Mouse (Mus musculus): Measurements from ENCODE around the gene Slc35c2. TPM values are rescaled to one million over a fixed set of nuclear protein-coding genes. Genes with fewer than 3 reads are reported as not detected.

Slc35c2 gene
- polyA plus RNA-seq, 1 experiment from 2014 or later: 38.0 TPM

DNA sequence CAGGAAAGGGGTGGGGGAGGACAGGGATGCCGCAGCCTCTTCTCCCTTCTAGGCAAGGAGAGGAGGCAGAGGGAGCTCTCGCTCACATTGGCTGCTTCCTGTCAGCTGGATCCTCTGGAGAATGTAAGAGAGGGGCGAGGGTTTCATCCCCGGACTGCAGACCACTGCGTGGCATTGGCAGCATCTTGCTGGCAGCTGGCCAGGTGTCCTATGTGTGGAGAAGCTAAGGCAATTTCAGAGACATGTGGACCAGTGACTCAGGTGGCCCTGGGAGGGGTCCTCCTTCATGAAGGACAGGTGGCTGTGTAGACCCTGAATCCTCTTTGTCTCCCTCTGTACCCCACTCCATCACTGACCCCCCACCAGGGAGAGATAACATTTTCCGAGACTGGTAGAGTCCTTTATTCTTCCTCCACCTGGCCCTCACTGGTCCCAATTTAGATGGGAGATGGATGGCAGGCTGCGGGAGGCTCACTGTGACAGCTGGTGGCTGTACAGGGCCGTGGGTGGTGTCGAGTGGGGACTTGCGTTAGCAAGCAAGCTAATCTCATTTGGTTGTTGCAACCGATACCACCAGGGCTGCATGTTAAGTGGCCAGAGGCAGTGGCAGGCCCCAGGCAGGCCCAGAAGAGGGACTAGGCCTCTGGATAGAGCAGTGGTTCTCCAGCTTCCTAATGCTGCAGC, 30.4 kb downstream of the Slc35c2 start:
- H3K4me2 ChIP-seq (ENCODE audit: low read length): no peak overlapping the region
- H3K4me3 ChIP-seq (ENCODE audit: control insufficient read depth in 1 of 2, insufficient read depth in 1 of 2, low read depth in 1 of 2, low read length in 2 of 2): no peak overlapping the region
- H3K4me1 ChIP-seq (ENCODE audit: control insufficient read depth in 2 of 2, insufficient read depth in 2 of 2, low read length in 2 of 2): no peaks in the 10 kb centered on the region
- ATAC-seq (ENCODE audit: insufficient number of reproducible peaks, insufficient read depth, low FRiP score, low read depth): no peak
- no peak overlapping the region for H3K9ac ChIP-seq (ENCODE audit: low read length)
- H3K27ac ChIP-seq (replicated peaks in 1 of 2; ENCODE audit: control insufficient read depth in 1 of 2, insufficient read depth in 1 of 2, low read depth in 2 of 2, low read length in 2 of 2): no peak overlapping the region
- no peaks in the 10 kb centered on the region for H3K9me3 ChIP-seq (ENCODE audit: control insufficient read depth, low read length)
- no peaks in the 10 kb centered on the region for H3K36me3 ChIP-seq (ENCODE audit: control insufficient read depth, insufficient read depth, low read length)
- H3K27me3 ChIP-seq (ENCODE audit: control insufficient read depth, insufficient read depth, low read length): peaks cover 70% of the 10 kb centered on the region
- WGBS: 35% methylated on average over 11 of the region's 11 CpGs

DNA sequence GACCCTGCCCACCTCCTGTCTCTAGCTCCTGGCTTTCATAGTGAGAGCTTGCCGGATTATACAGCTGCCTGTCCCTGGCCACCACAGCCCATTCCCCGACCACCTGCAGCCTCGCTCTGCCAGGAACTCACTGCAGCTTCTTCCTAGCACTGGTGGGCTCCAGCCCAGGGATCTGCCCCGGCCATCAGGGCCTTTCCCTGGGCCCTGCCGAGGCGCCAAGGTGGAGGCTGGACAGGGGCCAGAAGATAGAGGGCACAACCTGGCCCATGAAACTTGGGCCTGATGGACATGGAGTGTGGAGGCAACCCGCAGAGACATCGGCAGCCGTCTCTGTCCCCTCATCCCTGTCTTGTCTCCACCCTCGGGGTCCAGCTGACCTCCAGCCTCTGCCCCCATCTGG, 31.5 kb downstream of the Slc35c2 start:
- WGBS: 63% methylated on average over 10 of the region's 10 CpGs

DNA sequence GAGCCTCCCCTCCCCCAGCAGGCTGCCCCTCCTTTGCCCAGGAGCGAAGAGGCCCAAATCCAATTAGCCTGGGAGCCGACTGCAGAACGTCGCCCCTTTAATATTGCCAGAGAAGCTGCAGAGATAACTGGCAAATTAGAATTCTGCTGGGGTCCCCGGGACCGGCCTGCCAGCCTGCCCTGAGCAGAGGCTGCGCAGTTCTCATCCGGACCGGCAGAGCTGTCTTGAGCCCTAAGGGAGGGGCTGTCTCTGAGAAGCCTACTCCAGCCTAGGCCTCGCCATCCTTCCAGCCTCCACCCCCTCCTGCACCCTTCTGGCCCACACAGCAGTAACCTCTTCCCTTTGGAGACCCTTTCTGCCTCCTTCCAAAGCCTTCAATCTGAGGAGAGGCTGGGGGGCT, 33.8 kb downstream of the Slc35c2 start:
- 7% methylated on average over 10 of the region's 10 CpGs for WGBS
- H3K4me2 ChIP-seq (ENCODE audit: low read length): no peak overlapping the region
- no peak overlapping the region for H3K27ac ChIP-seq (replicated peaks in 1 of 2; ENCODE audit: control insufficient read depth in 1 of 2, insufficient read depth in 1 of 2, low read depth in 2 of 2, low read length in 2 of 2)
- H3K27me3 ChIP-seq (ENCODE audit: control insufficient read depth, insufficient read depth, low read length): peaks cover 82% of the 10 kb centered on the region
- ATAC-seq (ENCODE audit: insufficient number of reproducible peaks, insufficient read depth, low FRiP score, low read depth): no peak
- no peak overlapping the region for H3K4me3 ChIP-seq (ENCODE audit: control insufficient read depth in 1 of 2, insufficient read depth in 1 of 2, low read depth in 1 of 2, low read length in 2 of 2)
- no peaks in the 10 kb centered on the region for H3K4me1 ChIP-seq (ENCODE audit: control insufficient read depth in 2 of 2, insufficient read depth in 2 of 2, low read length in 2 of 2)
- no peaks in the 10 kb centered on the region for H3K9me3 ChIP-seq (ENCODE audit: control insufficient read depth, low read length)
- H3K9ac ChIP-seq (ENCODE audit: low read length): no peak overlapping the region
- H3K36me3 ChIP-seq (ENCODE audit: control insufficient read depth, insufficient read depth, low read length): no peaks in the 10 kb centered on the region

More for the DNA sequence above, 31.5 kb downstream of the Slc35c2 start:
- no peaks in the 10 kb centered on the region for H3K36me3 ChIP-seq (ENCODE audit: control insufficient read depth, insufficient read depth, low read length)
- no peaks in the 10 kb centered on the region for H3K4me1 ChIP-seq (ENCODE audit: control insufficient read depth in 2 of 2, insufficient read depth in 2 of 2, low read length in 2 of 2)
- no peak for ATAC-seq (ENCODE audit: insufficient number of reproducible peaks, insufficient read depth, low FRiP score, low read depth)
- H3K4me2 ChIP-seq (ENCODE audit: low read length): no peak overlapping the region
- H3K27ac ChIP-seq (replicated peaks in 1 of 2; ENCODE audit: control insufficient read depth in 1 of 2, insufficient read depth in 1 of 2, low read depth in 2 of 2, low read length in 2 of 2): no peak overlapping the region
- H3K9me3 ChIP-seq (ENCODE audit: control insufficient read depth, low read length): no peaks in the 10 kb centered on the region
- peaks cover 68% of the 10 kb centered on the region for H3K27me3 ChIP-seq (ENCODE audit: control insufficient read depth, insufficient read depth, low read length)
- no peak overlapping the region for H3K4me3 ChIP-seq (ENCODE audit: control insufficient read depth in 1 of 2, insufficient read depth in 1 of 2, low read depth in 1 of 2, low read length in 2 of 2)
- no peak overlapping the region for H3K9ac ChIP-seq (ENCODE audit: low read length)

DNA sequence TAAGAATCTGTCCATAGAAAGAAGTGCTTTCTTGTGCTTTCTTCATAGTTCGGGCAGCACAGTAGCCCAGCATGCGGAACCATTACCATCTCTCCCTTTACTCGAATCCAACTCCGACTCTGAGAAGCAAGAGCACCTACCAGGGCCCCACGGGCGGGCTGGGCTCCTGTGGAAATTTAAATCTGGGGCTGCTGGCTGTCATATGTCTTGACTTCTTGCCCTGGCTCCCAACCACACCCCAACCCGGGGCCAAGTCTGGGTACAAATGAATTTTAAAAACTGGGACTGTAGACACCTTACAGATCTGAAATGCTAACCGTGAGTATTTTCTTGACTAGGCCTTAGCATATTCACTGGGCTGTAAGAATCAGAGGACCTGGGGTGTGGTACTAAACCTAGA, 34.4 kb downstream of the Slc35c2 start:
- ATAC-seq (ENCODE audit: insufficient number of reproducible peaks, insufficient read depth, low FRiP score, low read depth): no peak
- no peaks in the 10 kb centered on the region for H3K9me3 ChIP-seq (ENCODE audit: control insufficient read depth, low read length)
- peaks cover 84% of the 10 kb centered on the region for H3K27me3 ChIP-seq (ENCODE audit: control insufficient read depth, insufficient read depth, low read length)
- no peak overlapping the region for H3K27ac ChIP-seq (replicated peaks in 1 of 2; ENCODE audit: control insufficient read depth in 1 of 2, insufficient read depth in 1 of 2, low read depth in 2 of 2, low read length in 2 of 2)
- WGBS: 61% methylated on average over 8 of the region's 8 CpGs
- no peak overlapping the region for H3K9ac ChIP-seq (ENCODE audit: low read length)
- no peak overlapping the region for H3K4me2 ChIP-seq (ENCODE audit: low read length)
- no peaks in the 10 kb centered on the region for H3K36me3 ChIP-seq (ENCODE audit: control insufficient read depth, insufficient read depth, low read length)
- H3K4me3 ChIP-seq (ENCODE audit: control insufficient read depth in 1 of 2, insufficient read depth in 1 of 2, low read depth in 1 of 2, low read length in 2 of 2): no peak overlapping the region
- H3K4me1 ChIP-seq (ENCODE audit: control insufficient read depth in 2 of 2, insufficient read depth in 2 of 2, low read length in 2 of 2): no peaks in the 10 kb centered on the region

DNA sequence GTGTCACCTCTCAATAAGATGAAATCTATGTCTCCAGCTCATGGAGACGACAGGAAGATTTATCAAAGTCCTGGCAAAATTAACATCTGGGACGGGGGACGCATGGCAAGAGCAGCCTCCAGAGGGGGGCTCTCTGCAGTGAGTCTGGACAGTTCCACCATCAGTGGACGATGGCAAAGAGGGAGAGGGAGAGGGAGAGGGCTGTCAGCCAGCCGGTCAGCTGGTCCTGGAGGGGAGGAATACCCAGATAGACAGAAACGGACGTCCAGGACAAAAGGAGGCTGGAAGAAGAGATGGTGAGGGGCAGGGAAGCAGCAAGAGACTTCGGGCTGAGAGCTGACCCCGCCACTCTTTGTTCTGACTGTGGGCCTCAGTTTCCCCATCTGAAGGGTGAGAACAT, 34.9 kb downstream of the Slc35c2 start:
- Histone ChIP-seq H3K4me2 (ENCODE audit: low read length) (no peak overlapping the region), H3K27ac (replicated peaks in 1 of 2; ENCODE audit: control insufficient read depth in 1 of 2, insufficient read depth in 1 of 2, low read depth in 2 of 2, low read length in 2 of 2) (no peak overlapping the region), H3K4me1 (ENCODE audit: control insufficient read depth in 2 of 2, insufficient read depth in 2 of 2, low read length in 2 of 2) (no peaks in the 10 kb centered on the region), H3K36me3 (ENCODE audit: control insufficient read depth, insufficient read depth, low read length) (no peaks in the 10 kb centered on the region), H3K9ac (ENCODE audit: low read length) (no peak overlapping the region), H3K27me3 (ENCODE audit: control insufficient read depth, insufficient read depth, low read length) (peaks cover 84% of the 10 kb centered on the region), H3K4me3 (ENCODE audit: control insufficient read depth in 1 of 2, insufficient read depth in 1 of 2, low read depth in 1 of 2, low read length in 2 of 2) (no peak overlapping the region), H3K9me3 (ENCODE audit: control insufficient read depth, low read length) (no peaks in the 10 kb centered on the region)
- ATAC-seq (ENCODE audit: insufficient number of reproducible peaks, insufficient read depth, low FRiP score, low read depth): no peak
- 50% methylated on average over 9 of the region's 9 CpGs for WGBS

DNA sequence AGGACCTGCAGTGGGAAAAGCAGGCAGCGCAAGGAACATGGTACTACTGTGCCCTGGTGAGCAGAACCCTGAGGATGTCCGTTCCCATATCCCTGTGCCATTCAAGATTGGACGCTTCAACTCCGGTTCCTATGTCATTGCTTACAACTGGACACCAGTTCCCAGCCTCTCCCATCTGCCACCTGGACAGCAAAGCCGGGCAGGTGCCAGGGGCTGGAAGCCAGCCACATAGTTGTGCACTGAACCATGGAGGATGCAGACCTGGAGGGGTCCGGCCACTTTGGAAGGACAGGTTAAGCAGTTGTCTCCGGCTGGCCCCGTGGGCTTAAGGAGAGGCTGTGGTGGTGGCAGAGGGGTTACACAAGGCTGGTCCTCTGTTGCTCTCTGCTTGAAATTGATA, 35.3 kb downstream of the Slc35c2 start:
- Histone ChIP-seq H3K4me1 (ENCODE audit: control insufficient read depth in 2 of 2, insufficient read depth in 2 of 2, low read length in 2 of 2) (no peaks in the 10 kb centered on the region), H3K4me3 (ENCODE audit: control insufficient read depth in 1 of 2, insufficient read depth in 1 of 2, low read depth in 1 of 2, low read length in 2 of 2) (no peak overlapping the region), H3K9ac (ENCODE audit: low read length) (no peak overlapping the region), H3K27me3 (ENCODE audit: control insufficient read depth, insufficient read depth, low read length) (peaks cover 84% of the 10 kb centered on the region), H3K27ac (replicated peaks in 1 of 2; ENCODE audit: control insufficient read depth in 1 of 2, insufficient read depth in 1 of 2, low read depth in 2 of 2, low read length in 2 of 2) (no peak overlapping the region), H3K9me3 (ENCODE audit: control insufficient read depth, low read length) (no peaks in the 10 kb centered on the region), H3K4me2 (ENCODE audit: low read length) (no peak overlapping the region), H3K36me3 (ENCODE audit: control insufficient read depth, insufficient read depth, low read length) (no peaks in the 10 kb centered on the region)
- 80% methylated on average over 8 of the region's 8 CpGs for WGBS
- ATAC-seq (ENCODE audit: insufficient number of reproducible peaks, insufficient read depth, low FRiP score, low read depth): no peak

DNA sequence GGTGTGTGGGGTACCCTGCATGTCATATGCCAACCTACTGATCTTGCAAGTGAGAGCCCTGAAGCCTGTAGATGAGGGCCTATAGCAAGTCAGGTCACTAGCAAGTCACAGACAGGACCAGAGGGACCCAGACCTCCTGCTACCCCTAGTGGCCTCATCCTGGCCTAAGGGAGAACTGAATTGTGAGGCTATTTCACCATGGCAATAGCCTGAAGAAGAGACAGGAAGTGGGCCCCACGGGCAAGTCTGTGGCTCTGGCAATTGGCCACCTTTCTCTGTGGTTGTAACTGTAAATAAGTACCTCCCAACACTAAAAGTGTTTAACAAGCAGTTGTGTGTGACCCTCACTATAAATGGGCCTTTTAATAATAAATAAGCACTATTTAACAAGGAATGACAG, 36.8 kb downstream of the Slc35c2 start:
- WGBS: 38% methylated on average over 1 of the region's 1 CpGs
- Histone ChIP-seq H3K4me1 (ENCODE audit: control insufficient read depth in 2 of 2, insufficient read depth in 2 of 2, low read length in 2 of 2) (no peaks in the 10 kb centered on the region), H3K4me2 (ENCODE audit: low read length) (no peak overlapping the region), H3K36me3 (ENCODE audit: control insufficient read depth, insufficient read depth, low read length) (no peaks in the 10 kb centered on the region), H3K9me3 (ENCODE audit: control insufficient read depth, low read length) (no peaks in the 10 kb centered on the region), H3K27ac (replicated peaks in 1 of 2; ENCODE audit: control insufficient read depth in 1 of 2, insufficient read depth in 1 of 2, low read depth in 2 of 2, low read length in 2 of 2) (no peak overlapping the region), H3K4me3 (ENCODE audit: control insufficient read depth in 1 of 2, insufficient read depth in 1 of 2, low read depth in 1 of 2, low read length in 2 of 2) (no peak overlapping the region), H3K9ac (ENCODE audit: low read length) (no peak overlapping the region), H3K27me3 (ENCODE audit: control insufficient read depth, insufficient read depth, low read length) (peaks cover 85% of the 10 kb centered on the region)
- no peak for ATAC-seq (ENCODE audit: insufficient number of reproducible peaks, insufficient read depth, low FRiP score, low read depth)

DNA sequence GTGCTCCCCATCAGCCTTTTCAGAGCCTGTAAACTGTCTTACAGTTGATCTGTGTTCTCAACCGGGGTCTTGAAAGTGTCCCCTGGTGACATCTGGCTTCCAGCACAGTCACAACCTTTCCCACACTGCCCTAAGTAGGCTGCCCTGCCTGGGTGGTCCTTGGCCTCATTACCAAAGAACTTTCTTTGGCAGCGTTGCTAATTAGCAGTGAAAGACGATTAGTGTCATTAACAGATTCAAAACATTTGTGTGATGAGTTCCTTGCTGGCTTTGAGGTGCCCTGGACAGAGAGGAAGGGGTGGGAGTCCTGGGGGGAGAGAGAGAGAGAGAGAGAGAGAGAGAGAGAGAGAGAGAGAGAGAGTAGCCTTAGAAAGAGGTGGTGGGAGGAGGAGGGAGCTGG, 38.7 kb downstream of the Slc35c2 start:
- H3K4me2 ChIP-seq (ENCODE audit: low read length): no peak overlapping the region
- H3K9me3 ChIP-seq (ENCODE audit: control insufficient read depth, low read length): no peaks in the 10 kb centered on the region
- H3K4me3 ChIP-seq (ENCODE audit: control insufficient read depth in 1 of 2, insufficient read depth in 1 of 2, low read depth in 1 of 2, low read length in 2 of 2): no peak overlapping the region
- no peaks in the 10 kb centered on the region for H3K4me1 ChIP-seq (ENCODE audit: control insufficient read depth in 2 of 2, insufficient read depth in 2 of 2, low read length in 2 of 2)
- no peaks in the 10 kb centered on the region for H3K36me3 ChIP-seq (ENCODE audit: control insufficient read depth, insufficient read depth, low read length)
- ATAC-seq (ENCODE audit: insufficient number of reproducible peaks, insufficient read depth, low FRiP score, low read depth): no peak
- no peak overlapping the region for H3K27ac ChIP-seq (replicated peaks in 1 of 2; ENCODE audit: control insufficient read depth in 1 of 2, insufficient read depth in 1 of 2, low read depth in 2 of 2, low read length in 2 of 2)
- H3K27me3 ChIP-seq (ENCODE audit: control insufficient read depth, insufficient read depth, low read length): peaks cover 84% of the 10 kb centered on the region
- 18% methylated on average over 3 of the region's 3 CpGs for WGBS
- H3K9ac ChIP-seq (ENCODE audit: low read length): no peak overlapping the region

Data from heart, embryonic 14.5 days (tissue).